Mouse (Mus musculus) embryonic facial prominence, embryonic 15.5 days (tissue): Measurements from ENCODE around the gene Gmeb1. TPM values are rescaled to one million over a fixed set of nuclear protein-coding genes. Genes with fewer than 3 reads are reported as not detected.
"Not testable (repeated sequence)": the region's sequence is repeated elsewhere in the genome, so short reads cannot be mapped to it uniquely, and the experiment has no call there.

Experiments
- ATAC-seq: fragments of 200-750 bp; cut with Nextera tagmentation; 2 replicates; pipeline ENCODE4 v1.8.0; 2017; ENCODE audit warnings: low read depth, moderate TSS enrichment; ENCODE audit not compliant: insufficient number of reproducible peaks, low FRiP score, low TSS enrichment
- H3K27ac ChIP-seq: fragments of 300-500 bp; sonication (generic); replicated peaks from 2 replicates; pipeline ENCODE4 v1.5.1; 2015; ENCODE audit warnings: mild to moderate bottlenecking, inconsistent platforms
- H3K27me3 ChIP-seq: fragments of 300-500 bp; sonication (generic); 2 replicates; pipeline ENCODE4 v1.6.1; 2015; ENCODE audit warnings: inconsistent platforms
- H3K36me3 ChIP-seq: fragments of 300-500 bp; sonication (generic); 2 replicates; pipeline ENCODE4 v1.6.1; 2015; ENCODE audit warnings: mild to moderate bottlenecking, inconsistent platforms
- H3K4me1 ChIP-seq: fragments of 300-500 bp; sonication (generic); 2 replicates; pipeline ENCODE4 v1.6.1; 2015; ENCODE audit warnings: inconsistent platforms
- H3K4me2 ChIP-seq: fragments of 300-500 bp; sonication (generic); replicated peaks from 2 replicates; pipeline ENCODE4 v1.6.1; 2015; ENCODE audit warnings: mild to moderate bottlenecking, inconsistent platforms
- H3K4me3 ChIP-seq: fragments of 300-500 bp; sonication (generic); replicated peaks from 2 replicates; pipeline ENCODE4 v1.5.1; 2015; ENCODE audit warnings: mild to moderate bottlenecking, inconsistent platforms
- H3K9ac ChIP-seq: fragments of 300-500 bp; sonication (generic); 2 replicates; pipeline ENCODE4 v1.6.1; 2015; ENCODE audit warnings: inconsistent platforms
- H3K9me3 ChIP-seq: fragments of 300-500 bp; sonication (generic); replicated peaks from 2 replicates; pipeline ENCODE4 v1.6.1; 2016; ENCODE audit warnings: inconsistent platforms
- WGBS: fragments of 180-500 bp; shearing (Covaris S2); methylation state at CpG from one replicate; pipeline ENCODE4 v1.1.7; 2015; 5-methylcytosine and 5-hydroxymethylcytosine counted together
- polyA plus RNA-seq: library from polyadenylated mRNA; unstranded; fragments of >200 nt; fragmentation: Nextera tagmentation; extraction: Ambion mirVana; gene quantifications from 2 replicates; pipeline ENCODE4 v1.2.1, GENCODE M21; 2015

Gmeb1 gene
- polyA plus RNA-seq, 1 experiment from 2014 or later: 37.5 TPM

- Histone ChIP-seq H3K4me3 (no peak overlapping the region), H3K27ac (no peak overlapping the region), H3K27me3 (no peaks in the 10 kb centered on the region), H3K9me3 (no peaks in the 10 kb centered on the region), H3K36me3 (peaks cover 29% of the 10 kb centered on the region), H3K4me2 (no peak overlapping the region), H3K9ac (no peak overlapping the region), H3K4me1 (no peaks in the 10 kb centered on the region)
- WGBS: 86% methylated on average over 8 of the region's 8 CpGs
- ATAC-seq: no peak
Measured at GRCm38 (mm10) chr4:132253128-132253527, 8.3 kb downstream of the Gmeb1 start.

GRCm38 (mm10) chr4:132251596-132251995, 9.8 kb downstream of the Gmeb1 start:
- no peak overlapping the region for H3K4me3 ChIP-seq
- H3K9me3 ChIP-seq: no peaks in the 10 kb centered on the region
- H3K36me3 ChIP-seq: peaks cover 39% of the 10 kb centered on the region
- no peak overlapping the region for H3K27ac ChIP-seq
- no peaks in the 10 kb centered on the region for H3K27me3 ChIP-seq
- no peak overlapping the region for H3K4me2 ChIP-seq
- no peak for ATAC-seq
- H3K4me1 ChIP-seq: no peaks in the 10 kb centered on the region
- H3K9ac ChIP-seq: no peak overlapping the region
- 89% methylated on average over 9 of the region's 9 CpGs for WGBS

- 85% methylated on average over 5 of the region's 5 CpGs for WGBS
- H3K27ac ChIP-seq: 0 out of 2 replicates have a peak overlapping the region, but pooled peaks have one; percentile 22
- no peaks in the 10 kb centered on the region for H3K9me3 ChIP-seq
- no peak overlapping the region for H3K9ac ChIP-seq
- H3K36me3 ChIP-seq: peaks cover 61% of the 10 kb centered on the region
- no peak overlapping the region for H3K4me3 ChIP-seq
- no peaks in the 10 kb centered on the region for H3K4me1 ChIP-seq
- no peak for ATAC-seq
- no peaks in the 10 kb centered on the region for H3K27me3 ChIP-seq
- H3K4me2 ChIP-seq: no peak overlapping the region
Measured at GRCm38 (mm10) chr4:132247451-132247997, 13.9 kb downstream of the Gmeb1 start.

- Histone ChIP-seq H3K27ac (no peak overlapping the region), H3K9ac (no peak overlapping the region), H3K27me3 (no peaks in the 10 kb centered on the region), H3K4me3 (no peak overlapping the region), H3K4me1 (no peaks in the 10 kb centered on the region), H3K36me3 (peaks cover 66% of the 10 kb centered on the region), H3K9me3 (no peaks in the 10 kb centered on the region), H3K4me2 (no peak overlapping the region)
- ATAC-seq: no peak
- WGBS: 96% methylated on average over 3 of the region's 3 CpGs
Measured at GRCm38 (mm10) chr4:132245643-132246042, 15.8 kb downstream of the Gmeb1 start.

GRCm38 (mm10) chr4:132241208-132241607, 20.2 kb downstream of the Gmeb1 start:
- Histone ChIP-seq H3K4me1 (no peaks in the 10 kb centered on the region), H3K9ac (no peak overlapping the region), H3K4me2 (no peak overlapping the region), H3K9me3 (no peaks in the 10 kb centered on the region), H3K36me3 (peaks cover 74% of the 10 kb centered on the region), H3K27ac (no peak overlapping the region), H3K4me3 (no peak overlapping the region), H3K27me3 (no peaks in the 10 kb centered on the region)
- 91% methylated on average over 3 of the region's 3 CpGs for WGBS
- ATAC-seq: no peak

- WGBS: 88% methylated on average over 3 of the region's 3 CpGs
- H3K9ac ChIP-seq: no peak overlapping the region
- H3K9me3 ChIP-seq: no peaks in the 10 kb centered on the region
- no peak for ATAC-seq
- H3K4me2 ChIP-seq: no peak overlapping the region
- H3K27ac ChIP-seq: no peak overlapping the region
- H3K27me3 ChIP-seq: no peaks in the 10 kb centered on the region
- no peaks in the 10 kb centered on the region for H3K4me1 ChIP-seq
- H3K4me3 ChIP-seq: no peak overlapping the region
- peaks cover 76% of the 10 kb centered on the region for H3K36me3 ChIP-seq
Measured at GRCm38 (mm10) chr4:132240367-132240766, 21.0 kb downstream of the Gmeb1 start.

- Histone ChIP-seq H3K9me3 (no peaks in the 10 kb centered on the region), H3K27me3 (no peaks in the 10 kb centered on the region), H3K27ac (no peak overlapping the region)
Measured at GRCm38 (mm10) chr4:132238356-132238755, 23.0 kb downstream of the Gmeb1 start.

GRCm38 (mm10) chr4:132234710-132235109, 26.7 kb downstream of the Gmeb1 start:
- ATAC-seq: no peak
- no peaks in the 10 kb centered on the region for H3K4me1 ChIP-seq
- no peak overlapping the region for H3K27ac ChIP-seq
- H3K36me3 ChIP-seq: peaks cover 92% of the 10 kb centered on the region
- no peak overlapping the region for H3K4me2 ChIP-seq
- no peaks in the 10 kb centered on the region for H3K9me3 ChIP-seq
- H3K9ac ChIP-seq: no peak overlapping the region
- WGBS: 89% methylated on average over 8 of the region's 8 CpGs
- H3K4me3 ChIP-seq: no peak overlapping the region
- H3K27me3 ChIP-seq: no peaks in the 10 kb centered on the region

More at GRCm38 (mm10) chr4:132238356-132238755, 23.0 kb downstream of the Gmeb1 start:
- Histone ChIP-seq H3K36me3 (peaks cover 90% of the 10 kb centered on the region), H3K9ac (no peak overlapping the region), H3K4me3 (no peak overlapping the region), H3K4me1 (no peaks in the 10 kb centered on the region), H3K4me2 (no peak overlapping the region)
- WGBS: 89% methylated on average over 4 of the region's 4 CpGs
- ATAC-seq: no peak

- no peak for ATAC-seq
- WGBS: 93% methylated on average over 5 of the region's 5 CpGs
Measured at GRCm38 (mm10) chr4:132230422-132230821, 31.0 kb downstream of the Gmeb1 start.

GRCm38 (mm10) chr4:132222001-132222400, 39.4 kb downstream of the Gmeb1 start:
- WGBS: 94% methylated on average over 5 of the region's 5 CpGs

More at GRCm38 (mm10) chr4:132230422-132230821, 31.0 kb downstream of the Gmeb1 start:
- Histone ChIP-seq H3K27me3 (no peaks in the 10 kb centered on the region), H3K27ac (no peak overlapping the region), H3K4me1 (no peaks in the 10 kb centered on the region), H3K4me3 (no peak overlapping the region), H3K36me3 (peaks cover 90% of the 10 kb centered on the region), H3K9me3 (no peaks in the 10 kb centered on the region), H3K4me2 (no peak overlapping the region), H3K9ac (no peak overlapping the region)

GRCm38 (mm10) chr4:132218439-132218838, 43.0 kb downstream of the Gmeb1 start:
- not testable (repeated sequence) for H3K9ac ChIP-seq, H3K36me3 ChIP-seq, H3K9me3 ChIP-seq, ATAC-seq, H3K27ac ChIP-seq, H3K4me1 ChIP-seq, H3K27me3 ChIP-seq, H3K4me2 ChIP-seq, H3K4me3 ChIP-seq
- 63% methylated on average over 6 of the region's 6 CpGs for WGBS

More at GRCm38 (mm10) chr4:132222001-132222400, 39.4 kb downstream of the Gmeb1 start:
- H3K27me3 ChIP-seq, ATAC-seq, H3K9me3 ChIP-seq, H3K27ac ChIP-seq, H3K4me3 ChIP-seq, H3K4me1 ChIP-seq, H3K4me2 ChIP-seq, H3K9ac ChIP-seq: not testable (repeated sequence)
- peaks cover 34% of the 10 kb centered on the region for H3K36me3 ChIP-seq

- Histone ChIP-seq H3K4me2 (no peak overlapping the region), H3K36me3 (peaks cover 7% of the 10 kb centered on the region), H3K9ac (no peak overlapping the region), H3K4me3 (no peak overlapping the region), H3K4me1 (0 out of 2 replicates have a peak, but pooled peaks cover under 1% of the 10 kb centered on the region), H3K9me3 (no peaks in the 10 kb centered on the region), H3K27ac (no peak overlapping the region), H3K27me3 (no peaks in the 10 kb centered on the region)
- WGBS: 76% methylated on average over 2 of the region's 2 CpGs
- ATAC-seq: no peak
Measured at GRCm38 (mm10) chr4:132217781-132218180, 43.6 kb downstream of the Gmeb1 start.
